Mouse (Mus musculus): ENCODE data around the gene Mgat4b. TPM values are rescaled to one million over a fixed set of nuclear protein-coding genes. Genes with fewer than 3 reads are reported as not detected.

Gene Mgat4b
- polyA plus RNA-seq, 1 experiment: 89.2 TPM

GRCm38 (mm10) chr11:50262020-50262419 lies 51.3 kb downstream of the Mgat4b start:
- Histone ChIP-seq H3K79me2 (ENCODE audit: control insufficient read depth, insufficient read depth) (peaks cover 6% of the 10 kb centered on the region), H3ac (ENCODE audit: control insufficient read depth, insufficient read length) (no peak overlapping the region), H3K4me3 (no peak overlapping the region), H3K4me2 (ENCODE audit: low read depth) (no peak overlapping the region), H3K27me3 (ENCODE audit: control insufficient read depth, insufficient read depth, insufficient read length) (no peaks in the 10 kb centered on the region), H3K36me3 (ENCODE audit: control insufficient read depth, insufficient read depth) (peaks cover 57% of the 10 kb centered on the region)
- TF ChIP-seq MAX (IDR thresholded peaks at IDR 0.05; ENCODE audit: low read depth) (no peak), POLR2A (IDR thresholded peaks at IDR 0.05; ENCODE audit: insufficient read length, low read depth) (no peak), E2F4 (IDR thresholded peaks at IDR 0.05; ENCODE audit: insufficient read depth) (no peak), CEBPB (IDR thresholded peaks at IDR 0.05; ENCODE audit: insufficient read depth, poor library complexity, severe bottlenecking) (no peak), MYOG (IDR thresholded peaks at IDR 0.05; ENCODE audit: control insufficient read depth in 1 of 3, insufficient read depth in 1 of 3, insufficient read length in 2 of 3, low read depth in 2 of 3) (no peak), POLR2AphosphoS2 (IDR thresholded peaks at IDR 0.05; ENCODE audit: insufficient read length, low read depth) (no peak), USF1 (IDR thresholded peaks at IDR 0.05; ENCODE audit: low read depth) (no peak), MYOD1 (IDR thresholded peaks at IDR 0.05; ENCODE audit: control insufficient read depth in 1 of 3, insufficient read length in 2 of 3, low read depth in 2 of 3) (no peak), TCF3 (IDR thresholded peaks at IDR 0.05; ENCODE audit: insufficient read length, low read depth) (no peak), TCF12 (IDR thresholded peaks at IDR 0.05; ENCODE audit: insufficient read depth, poor library complexity, severe bottlenecking) (no peak)

GRCm38 (mm10) chr11:50263198-50263597 lies 52.5 kb downstream of the Mgat4b start:
- H3K27me3 ChIP-seq (ENCODE audit: control insufficient read depth, insufficient read depth, insufficient read length): no peaks in the 10 kb centered on the region
- peak; percentile 83 to 94 (median 91) for TF ChIP-seq MYOG (IDR thresholded peaks at IDR 0.05; ENCODE audit: control insufficient read depth in 1 of 3, insufficient read depth in 1 of 3, insufficient read length in 2 of 3, low read depth in 2 of 3)
- no peak for TF ChIP-seq TCF12 (IDR thresholded peaks at IDR 0.05; ENCODE audit: insufficient read depth, poor library complexity, severe bottlenecking)
- TF ChIP-seq REST (IDR thresholded peaks at IDR 0.05; ENCODE audit: insufficient read depth, insufficient read length): no peak
- no peak for TF ChIP-seq MAX (IDR thresholded peaks at IDR 0.05; ENCODE audit: low read depth)
- no peak for TF ChIP-seq POLR2A (IDR thresholded peaks at IDR 0.05; ENCODE audit: insufficient read length, low read depth)
- TF ChIP-seq SRF (IDR thresholded peaks at IDR 0.05; ENCODE audit: control insufficient read depth, insufficient read length, low read depth): no peak
- peak; percentile 21 to 95 (median 94) for TF ChIP-seq MYOD1 (IDR thresholded peaks at IDR 0.05; ENCODE audit: control insufficient read depth in 1 of 3, insufficient read length in 2 of 3, low read depth in 2 of 3)
- peak; percentile 93 for TF ChIP-seq TCF3 (IDR thresholded peaks at IDR 0.05; ENCODE audit: insufficient read length, low read depth)
- TF ChIP-seq CEBPB (IDR thresholded peaks at IDR 0.05; ENCODE audit: insufficient read depth, poor library complexity, severe bottlenecking): no peak
- no peak for TF ChIP-seq POLR2AphosphoS2 (IDR thresholded peaks at IDR 0.05; ENCODE audit: insufficient read length, low read depth)
- no peak for TF ChIP-seq USF1 (IDR thresholded peaks at IDR 0.05; ENCODE audit: low read depth)
- no peak overlapping the region for H3K4me3 ChIP-seq
- H3K79me2 ChIP-seq (ENCODE audit: control insufficient read depth, insufficient read depth): peaks cover 17% of the 10 kb centered on the region
- H3K36me3 ChIP-seq (ENCODE audit: control insufficient read depth, insufficient read depth): peaks cover 47% of the 10 kb centered on the region
- H3K4me2 ChIP-seq (ENCODE audit: low read depth): no peak overlapping the region
- H3ac ChIP-seq (ENCODE audit: control insufficient read depth, insufficient read length): no peak overlapping the region

DNA sequence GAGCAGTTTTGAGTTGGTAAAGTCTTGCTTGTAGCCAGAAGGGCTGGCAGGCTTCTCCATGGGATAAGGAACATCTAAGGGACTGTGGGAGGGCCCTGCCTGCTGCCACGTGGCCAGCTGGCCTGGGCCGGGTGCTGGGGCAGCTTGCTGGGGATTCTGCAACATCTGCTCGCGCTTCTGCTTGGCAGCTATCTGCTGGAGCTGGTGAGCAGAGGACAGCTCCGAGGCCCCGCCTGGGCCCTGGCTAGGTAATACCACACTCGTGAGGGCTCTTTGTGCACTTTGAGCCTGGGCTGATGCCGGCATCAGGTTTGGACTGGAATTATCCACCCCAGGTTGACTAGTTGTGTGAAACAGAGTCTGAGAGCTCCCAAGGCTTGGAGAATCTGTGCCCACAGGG lies 55.2 kb downstream of the Mgat4b start:
- H3K4me2 ChIP-seq (ENCODE audit: low read depth): no peak overlapping the region
- peaks cover 36% of the 10 kb centered on the region for H3K36me3 ChIP-seq (ENCODE audit: control insufficient read depth, insufficient read depth)
- no peak overlapping the region for H3K4me3 ChIP-seq
- TF ChIP-seq MYOD1 (IDR thresholded peaks at IDR 0.05; ENCODE audit: control insufficient read depth in 1 of 3, insufficient read length in 2 of 3, low read depth in 2 of 3) (peak in 1 of 3 experiments; percentile 21), MAX (IDR thresholded peaks at IDR 0.05; ENCODE audit: low read depth) (no peak)
- H3K79me2 ChIP-seq (ENCODE audit: control insufficient read depth, insufficient read depth): peaks cover 38% of the 10 kb centered on the region
- H3ac ChIP-seq (ENCODE audit: control insufficient read depth, insufficient read length): no peak overlapping the region
- H3K27me3 ChIP-seq (ENCODE audit: control insufficient read depth, insufficient read depth, insufficient read length): no peaks in the 10 kb centered on the region

DNA sequence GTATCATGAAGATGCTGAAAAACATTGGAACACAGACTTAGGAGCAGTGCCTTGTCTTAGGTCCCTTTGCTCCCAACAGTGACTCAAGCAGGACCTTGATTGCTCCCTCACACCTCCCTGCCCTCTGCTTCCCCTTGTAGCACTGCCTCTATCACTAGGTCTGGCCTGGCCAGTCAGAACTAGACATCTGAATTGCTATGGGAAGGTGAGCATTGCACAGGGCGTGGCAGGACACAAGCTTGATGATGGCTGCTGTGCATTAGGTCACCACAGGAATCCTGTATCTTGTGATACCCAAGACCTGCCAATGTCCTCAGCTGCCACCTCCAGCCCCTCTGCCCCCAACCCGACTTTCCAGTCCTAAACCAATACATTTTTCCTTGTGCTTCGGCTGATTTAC lies 56.3 kb downstream of the Mgat4b start:
- no peaks in the 10 kb centered on the region for H3K27me3 ChIP-seq (ENCODE audit: control insufficient read depth, insufficient read depth, insufficient read length)
- peaks cover 49% of the 10 kb centered on the region for H3K79me2 ChIP-seq (ENCODE audit: control insufficient read depth, insufficient read depth)
- TF ChIP-seq TCF12 (IDR thresholded peaks at IDR 0.05; ENCODE audit: insufficient read depth, poor library complexity, severe bottlenecking) (no peak), MYOD1 (IDR thresholded peaks at IDR 0.05; ENCODE audit: control insufficient read depth in 1 of 3, insufficient read length in 2 of 3, low read depth in 2 of 3) (no peak), CEBPB (IDR thresholded peaks at IDR 0.05; ENCODE audit: insufficient read depth, poor library complexity, severe bottlenecking) (no peak), USF1 (IDR thresholded peaks at IDR 0.05; ENCODE audit: low read depth) (no peak), POLR2AphosphoS2 (IDR thresholded peaks at IDR 0.05; ENCODE audit: insufficient read length, low read depth) (no peak)
- H3ac ChIP-seq (ENCODE audit: control insufficient read depth, insufficient read length): no peak overlapping the region
- H3K4me2 ChIP-seq (ENCODE audit: low read depth): no peak overlapping the region
- H3K36me3 ChIP-seq (ENCODE audit: control insufficient read depth, insufficient read depth): peaks cover 33% of the 10 kb centered on the region
- H3K4me3 ChIP-seq: no peak overlapping the region

GRCm38 (mm10) chr11:50269163-50269562 lies 58.5 kb downstream of the Mgat4b start:
- Histone ChIP-seq H3ac (ENCODE audit: control insufficient read depth, insufficient read length) (no peak overlapping the region), H3K27me3 (ENCODE audit: control insufficient read depth, insufficient read depth, insufficient read length) (no peaks in the 10 kb centered on the region), H3K4me3 (no peak overlapping the region), H3K36me3 (ENCODE audit: control insufficient read depth, insufficient read depth) (peaks cover 22% of the 10 kb centered on the region), H3K4me2 (ENCODE audit: low read depth) (no peak overlapping the region), H3K79me2 (ENCODE audit: control insufficient read depth, insufficient read depth) (peaks cover 70% of the 10 kb centered on the region)
- TF ChIP-seq E2F4 (IDR thresholded peaks at IDR 0.05; ENCODE audit: insufficient read depth) (no peak), MYOD1 (IDR thresholded peaks at IDR 0.05; ENCODE audit: control insufficient read depth in 1 of 3, insufficient read length in 2 of 3, low read depth in 2 of 3) (no peak), SRF (IDR thresholded peaks at IDR 0.05; ENCODE audit: control insufficient read depth, insufficient read length, low read depth) (no peak), REST (IDR thresholded peaks at IDR 0.05; ENCODE audit: insufficient read depth, insufficient read length) (no peak), CEBPB (IDR thresholded peaks at IDR 0.05; ENCODE audit: insufficient read depth, poor library complexity, severe bottlenecking) (no peak), MAX (IDR thresholded peaks at IDR 0.05; ENCODE audit: low read depth) (no peak), POLR2AphosphoS2 (IDR thresholded peaks at IDR 0.05; ENCODE audit: insufficient read length, low read depth) (no peak)
